Mouse (Mus musculus) CD8-positive naive resting alpha-beta T cell, adult 2 months (primary cell): ENCODE results near the gene D17H6S53E.
"Not testable (repeated sequence)": the region's sequence is repeated elsewhere in the genome, so short reads cannot be mapped to it uniquely, and the experiment has no call there.

Experiments
- DNase-seq, 2 experiments: peaks; one replicate each; pipeline ENCODE4 v3.0.0; 2022; ENCODE audit warnings: low read depth in 2 of 2, low spot score in 2 of 2

The D17H6S53E gene

DNA sequence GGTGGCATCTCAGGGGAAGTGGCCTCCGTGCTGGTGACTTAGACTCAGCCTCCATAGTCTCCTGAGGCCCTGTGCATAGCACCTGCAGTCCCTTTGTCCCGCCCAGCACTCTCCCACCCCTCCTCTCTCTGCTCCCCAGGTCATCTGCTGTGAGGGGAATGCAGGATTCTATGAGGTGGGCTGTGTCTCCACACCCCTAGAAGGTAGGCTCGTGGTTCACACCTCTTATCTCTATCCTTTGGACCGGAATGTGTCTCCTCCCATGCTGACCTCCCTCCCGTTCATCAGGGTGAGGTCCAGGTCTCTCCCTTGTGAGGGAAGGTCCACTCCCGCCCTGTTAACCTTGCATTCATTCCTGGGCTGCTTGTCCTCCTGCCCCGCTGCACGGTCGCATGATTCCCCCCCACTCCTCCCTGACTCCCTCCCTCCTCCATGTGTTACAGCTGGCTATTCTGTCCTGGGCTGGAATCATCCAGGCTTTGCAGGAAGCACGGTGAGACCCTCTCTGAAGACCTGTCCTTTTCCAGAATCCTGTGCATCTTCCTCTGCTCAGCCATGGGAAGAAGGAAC, 25.9 kb upstream of the D17H6S53E start:
- DNase-seq: no peak

DNA sequence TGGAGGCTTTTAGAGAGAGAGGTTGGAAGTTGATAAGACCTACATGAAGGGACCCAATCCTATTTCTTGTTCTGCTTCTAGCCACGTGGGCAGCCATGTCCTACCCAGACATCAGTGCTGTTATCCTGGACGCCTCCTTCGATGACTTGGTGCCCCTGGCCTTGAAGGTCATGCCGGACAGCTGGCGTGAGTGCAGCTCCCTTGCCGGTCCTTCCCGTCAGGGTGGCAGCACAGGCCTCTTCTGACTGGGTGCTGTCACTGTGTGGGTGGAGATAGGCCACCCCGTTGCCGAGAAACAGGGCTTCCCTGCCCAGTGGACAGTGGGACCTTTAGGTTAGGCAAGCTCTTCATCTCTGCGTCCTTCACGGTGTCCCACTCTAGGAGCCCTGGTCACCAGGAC, 25.0 kb upstream of the D17H6S53E start:
- no peak for DNase-seq

DNA sequence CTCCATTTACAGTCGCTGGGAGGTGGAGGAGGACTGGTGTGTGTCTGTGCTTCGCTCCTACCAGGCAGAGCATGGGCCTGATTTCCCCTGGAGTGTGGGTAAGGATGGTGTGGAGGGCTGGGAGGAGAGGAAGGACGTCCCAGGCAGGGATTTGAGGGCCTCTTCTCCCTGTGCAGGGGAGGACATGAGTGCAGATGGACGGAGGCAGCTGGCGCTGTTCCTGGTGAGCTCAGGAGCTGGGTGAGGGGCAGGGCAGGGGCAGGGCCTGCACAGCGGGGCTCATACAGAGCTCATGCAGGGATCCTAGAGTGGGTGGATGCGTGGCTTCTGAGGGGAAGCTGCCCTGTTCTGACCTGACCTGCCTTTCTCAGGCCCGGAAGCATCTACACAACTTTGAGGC, 23.9 kb upstream of the D17H6S53E start:
- DNase-seq: no peak

DNA sequence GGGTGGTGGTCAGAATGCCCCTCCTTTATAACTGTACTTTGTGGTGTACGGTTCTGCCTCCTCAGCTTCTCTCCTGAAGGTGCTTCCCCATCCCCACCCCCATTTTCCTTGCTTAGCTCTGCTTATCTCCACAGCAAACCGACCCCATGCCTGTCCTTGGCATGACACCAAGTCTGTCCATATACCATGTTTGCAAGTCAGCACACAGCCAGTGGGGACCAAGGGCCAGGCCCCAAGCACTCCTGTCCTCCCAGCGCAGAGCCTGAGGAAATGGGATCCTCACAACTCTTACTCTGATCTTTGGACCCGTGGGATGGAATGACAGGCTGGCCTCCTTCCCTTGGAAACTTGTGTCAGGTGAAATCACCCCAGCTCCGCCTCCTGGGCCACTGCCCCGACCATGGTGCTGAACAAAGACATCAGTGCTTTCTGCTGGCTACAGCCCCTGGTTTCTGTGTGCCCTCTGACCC, 22.9 kb upstream of the D17H6S53E start:
- DNase-seq: no peak

DNA sequence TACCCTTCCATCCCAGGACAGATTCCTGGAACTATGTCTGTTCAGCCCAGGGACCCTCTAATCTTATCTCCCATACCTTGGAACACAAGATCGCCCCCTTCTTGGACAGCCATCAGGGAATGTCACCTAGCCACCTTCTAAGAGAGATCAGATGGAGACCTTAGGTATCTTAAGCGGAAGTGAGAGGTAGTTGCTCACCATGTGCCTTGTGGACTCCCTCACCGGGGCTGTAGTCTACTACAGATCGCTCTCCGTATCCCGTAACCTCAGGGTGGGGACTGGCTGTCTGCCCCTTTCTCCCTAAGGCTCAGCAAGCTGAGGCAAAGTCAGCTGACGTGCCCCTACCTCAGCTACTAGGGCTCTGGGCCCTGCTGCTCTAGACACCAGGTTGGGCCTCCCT, 22.1 kb upstream of the D17H6S53E start:
- no peak for DNase-seq

DNA sequence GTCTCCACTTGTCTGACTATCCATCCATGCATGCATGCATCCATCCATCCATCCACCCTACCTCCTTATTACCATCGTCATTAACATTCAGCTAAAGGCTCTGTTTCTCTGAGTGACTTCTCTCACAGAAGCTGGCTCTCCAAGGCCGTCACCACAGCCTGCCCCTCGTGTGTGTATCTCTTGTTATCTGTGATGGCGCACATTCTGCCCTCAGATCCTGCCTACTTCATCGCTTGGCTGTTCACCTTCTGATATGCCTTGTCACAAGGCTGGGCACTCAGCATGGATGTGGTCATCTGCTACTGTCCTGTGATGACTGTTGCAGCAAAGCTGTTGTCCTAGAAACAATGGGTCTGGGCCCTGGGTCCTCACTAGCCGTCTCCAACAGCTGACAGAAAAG, 21.4 kb upstream of the D17H6S53E start:
- DNase-seq: no peak

DNA sequence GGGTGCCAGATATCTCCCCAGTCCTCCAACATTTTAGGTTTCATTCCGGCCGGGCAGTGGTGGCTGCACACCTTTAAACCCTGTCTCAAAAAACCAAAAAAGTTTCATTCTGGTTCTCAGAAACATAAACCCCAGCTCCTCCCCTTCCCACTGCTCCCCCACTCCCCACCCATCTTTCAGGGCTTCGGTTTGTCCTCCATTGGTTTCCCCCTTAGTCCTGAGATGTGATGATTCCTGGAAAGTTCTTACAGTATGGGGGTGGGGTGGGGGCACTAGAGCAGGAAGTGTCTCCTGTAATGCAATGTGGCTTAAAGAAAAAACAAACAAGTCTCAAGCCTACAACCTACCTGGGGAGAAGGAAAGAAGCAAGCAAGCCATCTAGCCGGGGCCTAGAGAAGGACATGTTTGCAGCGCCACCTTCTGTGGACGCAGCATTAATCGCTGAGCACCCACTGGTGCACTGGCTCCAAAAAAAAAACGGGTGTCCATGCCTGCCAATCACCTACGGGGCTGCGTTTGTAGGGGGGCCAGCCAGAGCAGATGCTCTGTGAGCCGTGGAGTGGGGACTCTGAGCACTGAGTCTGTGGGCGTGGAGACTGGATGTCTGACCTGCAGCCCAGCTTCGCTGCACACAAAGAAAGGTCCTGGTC, 20.3 kb upstream of the D17H6S53E start:
- no peak for DNase-seq

DNA sequence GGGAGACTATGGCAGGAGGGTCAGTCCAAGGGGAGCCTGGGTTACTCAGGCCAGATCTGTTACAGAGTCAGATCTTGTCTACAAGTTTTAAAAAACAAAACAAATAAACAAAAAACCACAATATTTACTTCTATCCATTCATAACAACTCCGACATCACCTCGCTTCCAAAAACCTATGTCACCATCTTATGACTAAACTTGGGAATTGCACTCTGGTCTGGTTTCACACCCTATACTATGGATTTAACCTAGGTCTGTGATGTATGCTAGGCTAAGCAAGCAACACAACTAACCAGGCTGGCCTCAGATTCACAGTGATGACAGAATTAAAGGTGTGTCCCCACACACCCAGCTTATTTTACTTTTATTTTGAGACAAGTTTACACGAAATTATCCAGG, 19.7 kb upstream of the D17H6S53E start:
- DNase-seq: no peak

DNA sequence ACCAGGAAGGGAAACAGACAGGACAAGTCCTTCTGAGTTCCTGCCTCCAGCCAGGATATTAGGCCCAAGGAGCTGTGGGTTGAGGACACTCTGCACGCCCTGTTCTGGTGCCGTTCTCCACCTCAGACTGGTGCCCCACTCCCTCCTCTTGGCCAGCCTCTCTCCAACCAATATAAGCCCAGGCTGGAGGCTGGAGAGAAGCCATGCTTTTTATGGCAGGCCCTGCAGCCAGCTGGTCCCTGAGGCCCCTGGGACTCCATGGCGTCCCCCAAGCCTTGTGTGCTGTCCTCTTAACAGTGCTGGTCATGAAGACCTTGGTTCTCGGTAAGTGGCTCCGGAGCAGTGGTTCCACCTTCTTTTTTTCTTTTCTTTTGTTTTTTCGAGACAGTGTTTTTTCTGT, 18.1 kb upstream of the D17H6S53E start, which contains the start of gene Ly6g5c:
Gene Ly6g5c (plus strand): TSS at position 183 of the 400 bp plus-strand sequence.
- DNase-seq: no peak

DNA sequence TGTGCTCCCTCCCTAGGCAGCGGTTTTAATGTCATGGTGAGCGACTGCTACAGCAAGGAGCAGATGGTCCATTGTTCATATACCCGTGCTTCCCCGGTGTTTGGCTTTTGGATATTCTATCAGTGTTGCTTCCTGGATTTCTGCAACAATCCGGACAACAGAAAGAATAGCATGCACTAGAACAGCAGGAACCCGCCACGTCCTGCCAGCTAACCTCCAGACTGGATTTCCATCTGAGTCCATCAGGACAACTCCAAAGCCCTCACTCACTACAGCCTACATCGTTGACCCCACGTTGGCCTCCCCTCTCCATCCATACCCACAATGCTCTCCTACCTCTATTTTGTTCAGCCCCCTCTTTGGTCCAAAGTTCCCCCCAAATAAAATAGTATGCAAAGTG, 14.4 kb upstream of the D17H6S53E start:
- DNase-seq: no peak

DNA sequence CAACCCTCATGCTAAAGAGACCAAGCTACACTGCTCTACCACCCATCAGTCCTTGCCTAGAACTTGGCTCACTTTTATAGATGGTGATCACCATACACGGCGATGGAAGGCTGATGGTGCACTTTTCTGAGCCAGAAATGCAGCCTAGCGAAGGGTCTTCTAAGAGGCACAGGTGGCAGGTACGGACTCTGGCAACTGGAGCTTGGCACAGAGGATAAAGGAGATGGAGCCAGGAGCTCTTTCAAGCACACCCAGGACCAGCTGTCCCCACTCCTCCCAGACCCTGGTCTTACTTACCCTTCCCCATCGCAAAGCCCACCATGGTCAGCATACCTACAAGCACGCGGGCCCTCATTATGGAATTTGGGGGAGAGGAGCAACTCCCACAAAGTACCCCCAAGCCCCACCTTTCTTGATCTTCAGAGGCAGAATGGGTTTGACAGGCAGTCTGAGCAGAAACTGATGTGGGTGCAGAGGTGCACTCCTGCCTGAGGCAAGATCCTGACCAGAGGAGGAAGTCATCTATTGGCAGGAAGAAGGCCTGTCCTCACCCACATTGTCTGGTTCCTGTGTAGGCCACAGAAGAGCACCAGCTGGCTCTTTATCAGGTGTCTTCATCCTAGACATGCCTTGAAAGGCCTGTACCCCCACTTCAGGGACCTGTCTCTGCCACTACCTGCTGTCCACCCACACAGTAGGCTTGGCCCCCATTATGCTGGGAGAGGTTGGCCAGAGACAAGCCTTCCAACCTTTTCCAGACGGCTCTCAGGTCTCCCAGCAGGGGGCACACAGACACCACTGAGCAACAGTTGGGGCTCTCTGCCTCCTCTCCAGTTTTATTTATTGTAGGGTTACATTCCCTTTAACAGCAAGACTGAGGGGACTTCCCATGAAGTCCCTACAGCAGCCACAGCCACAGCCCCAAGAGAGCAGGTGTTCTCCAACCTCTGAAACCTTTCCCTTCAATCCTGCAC, 10.8 kb upstream of the D17H6S53E start, which contains the start of gene Ly6g5b:
Gene Ly6g5b (minus strand): TSS at position 383 of the 974 bp plus-strand sequence.
- peak; percentile 43 to 59 for DNase-seq

DNA sequence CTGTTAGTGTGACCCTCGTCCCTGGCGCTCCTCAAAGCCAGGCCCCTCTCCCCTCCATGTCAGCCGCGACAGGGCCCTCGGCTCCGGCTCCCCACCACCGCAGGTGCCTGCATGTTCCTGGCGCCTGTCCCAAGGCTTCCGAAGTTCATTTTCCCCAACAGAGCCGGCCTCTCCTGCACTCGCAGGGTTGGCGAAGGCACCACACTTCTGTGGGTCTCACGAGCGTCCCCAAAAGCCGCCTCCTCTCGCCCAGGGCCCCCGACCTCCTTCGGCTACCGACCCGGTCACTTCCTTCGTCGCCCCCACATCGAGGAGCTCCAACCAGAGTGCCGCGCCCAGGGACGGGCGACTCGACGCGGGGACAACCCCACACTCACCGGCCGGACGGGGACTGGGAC, 5.4 kb upstream of the D17H6S53E start:
- DNase-seq: no peak

DNA sequence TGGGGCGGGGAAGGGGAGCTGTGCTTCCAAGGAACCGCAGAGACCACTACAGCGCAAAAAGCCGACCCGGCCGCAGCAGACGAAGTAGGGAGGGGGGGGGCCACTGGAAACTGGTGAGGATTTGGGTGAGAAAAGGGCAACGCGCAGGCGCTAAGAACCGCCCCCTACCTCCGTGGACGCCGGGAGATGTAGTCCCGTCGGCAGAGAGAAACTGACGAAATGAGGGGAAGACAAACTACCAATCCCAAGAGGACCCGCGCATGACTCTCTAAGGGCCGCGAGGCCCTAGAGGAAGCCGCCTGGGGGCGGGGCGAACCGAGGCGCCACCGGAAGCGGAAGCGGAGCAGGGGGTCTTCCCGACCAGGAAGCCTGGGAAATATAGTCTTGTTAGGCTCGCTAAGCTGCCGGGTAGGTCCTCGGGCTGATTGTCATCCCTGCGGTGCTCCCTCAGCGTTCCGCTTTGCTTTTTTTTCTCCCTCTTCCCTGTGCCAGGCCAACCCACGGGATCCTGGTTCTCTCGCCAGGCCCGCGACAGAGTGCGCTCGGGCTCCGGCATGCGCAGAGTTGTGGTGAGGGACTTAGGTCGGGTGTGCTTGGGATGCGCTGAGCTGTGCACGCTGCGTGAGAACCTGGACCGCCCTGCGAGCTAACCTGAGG, 4.9 kb upstream of the D17H6S53E start, which contains the start of gene Gpank1:
Gene Gpank1 (plus strand): TSS at position 313 of the 657 bp plus-strand sequence.
- DNase-seq: peak; percentile 94 to 96

DNA sequence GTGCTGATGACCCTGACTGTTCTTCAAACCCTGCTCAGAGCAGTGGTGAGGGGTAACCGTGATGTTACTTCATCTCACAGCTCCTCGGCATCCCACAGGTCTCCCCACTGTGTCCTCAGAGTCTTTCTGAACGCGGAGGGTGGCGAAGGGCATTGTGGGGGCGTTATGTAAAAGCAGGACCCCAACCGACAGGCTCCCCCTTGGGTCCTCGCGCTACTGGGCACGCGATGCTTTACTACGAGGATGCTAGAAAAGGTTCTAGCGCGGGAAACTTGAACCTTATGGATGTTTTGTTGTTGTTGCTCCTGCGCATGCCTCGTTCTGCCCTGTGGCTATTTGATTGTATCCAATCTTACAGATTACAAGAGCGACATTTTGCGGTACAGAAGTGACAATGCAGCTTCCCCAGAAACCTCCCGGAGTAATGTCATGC, 4.3 kb upstream of the D17H6S53E start, which contains the start of gene Csnk2b:
Gene Csnk2b (minus strand): TSS at position 183 of the 433 bp plus-strand sequence.
- DNase-seq: peak; percentile 35 to 52

DNA sequence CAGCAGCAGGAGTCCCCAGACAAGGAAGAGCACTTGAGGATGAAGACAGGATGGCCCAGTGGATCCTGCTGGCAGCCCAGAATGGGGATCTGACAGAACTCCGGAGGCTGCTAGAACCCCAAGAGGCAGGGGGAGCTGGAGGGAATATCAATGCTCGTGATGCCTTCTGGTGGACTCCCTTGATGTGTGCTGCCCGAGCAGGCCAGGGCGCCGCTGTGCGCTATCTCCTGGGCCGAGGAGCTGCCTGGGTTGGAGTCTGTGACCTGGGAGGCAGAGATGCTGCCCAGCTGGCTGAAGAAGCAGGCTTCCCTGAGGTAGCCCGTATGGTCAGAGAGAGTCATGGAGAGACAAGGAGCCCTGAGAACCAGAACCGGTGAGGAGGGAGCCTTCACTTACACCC, 2.9 kb upstream of the D17H6S53E start:
- DNase-seq: not testable (repeated sequence)

DNA sequence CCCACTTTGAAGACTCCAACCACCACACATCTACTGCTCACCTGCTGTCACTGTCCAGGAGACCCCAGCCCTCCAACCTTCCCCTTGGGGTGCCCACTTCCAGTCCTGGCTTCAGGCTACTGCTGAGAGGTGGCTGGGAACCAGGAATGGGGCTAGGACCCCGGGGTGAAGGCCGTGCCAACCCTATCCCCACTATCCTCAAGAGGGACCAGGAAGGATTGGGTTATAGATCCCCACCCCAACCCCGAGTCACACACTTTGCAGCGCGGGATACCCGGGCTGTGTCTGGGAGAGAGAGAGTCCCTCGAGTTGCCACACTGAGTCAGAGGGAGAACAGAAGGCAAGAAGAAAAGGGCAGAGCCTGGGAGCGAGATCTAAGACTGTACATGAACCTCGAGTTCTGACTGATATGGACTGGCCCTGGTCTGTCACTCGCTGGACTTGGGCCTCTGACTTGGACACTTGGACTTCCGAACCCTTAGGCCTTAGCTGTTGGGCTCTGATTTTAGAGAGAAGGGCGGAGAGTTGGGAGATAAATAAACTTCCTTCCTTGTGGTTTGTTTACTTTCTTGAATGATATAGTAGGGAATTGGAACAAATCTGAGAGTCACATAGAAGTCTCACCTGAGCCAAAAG, 1.8 kb upstream of the D17H6S53E start:
- DNase-seq: not testable (repeated sequence)

DNA sequence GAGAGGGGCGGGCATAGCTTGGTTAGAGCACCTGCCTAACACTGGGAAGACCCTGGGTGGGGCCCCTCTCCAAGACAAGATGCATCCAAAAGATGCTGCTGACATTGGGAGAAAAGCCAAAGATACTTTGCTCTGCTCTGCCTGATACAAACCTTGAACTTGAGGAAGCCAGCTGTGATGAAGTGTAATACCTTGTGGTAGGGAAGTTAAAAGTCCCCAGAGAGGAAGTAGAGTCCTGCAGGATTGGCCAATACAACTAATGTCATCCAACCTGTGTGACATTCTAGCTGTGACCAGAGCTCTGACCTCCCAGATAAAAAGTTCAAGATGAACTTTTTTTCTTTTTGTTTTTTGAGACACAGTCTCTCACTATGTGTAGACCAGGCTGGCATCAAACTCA, 1.1 kb upstream of the D17H6S53E start:
- DNase-seq: no peak

DNA sequence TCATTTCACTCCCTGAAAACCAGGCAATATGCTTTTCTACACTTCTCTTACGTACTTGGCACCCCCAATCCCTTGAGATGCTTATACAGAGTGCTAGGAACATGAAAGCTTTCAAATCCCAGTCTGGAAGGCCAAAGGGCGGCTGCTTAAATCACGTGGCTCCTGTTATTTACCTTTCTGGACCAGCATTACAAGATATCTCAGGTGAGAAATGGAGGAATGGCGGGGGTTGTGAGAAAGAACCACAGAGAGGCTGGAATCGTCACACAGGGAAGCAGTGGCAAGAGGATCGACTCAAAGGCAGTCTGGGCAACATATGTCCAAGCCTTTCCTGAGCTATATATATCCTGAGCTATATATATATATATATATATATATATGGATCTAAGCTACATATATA, 595 bp upstream of the D17H6S53E start:
- DNase-seq: no peak

DNA sequence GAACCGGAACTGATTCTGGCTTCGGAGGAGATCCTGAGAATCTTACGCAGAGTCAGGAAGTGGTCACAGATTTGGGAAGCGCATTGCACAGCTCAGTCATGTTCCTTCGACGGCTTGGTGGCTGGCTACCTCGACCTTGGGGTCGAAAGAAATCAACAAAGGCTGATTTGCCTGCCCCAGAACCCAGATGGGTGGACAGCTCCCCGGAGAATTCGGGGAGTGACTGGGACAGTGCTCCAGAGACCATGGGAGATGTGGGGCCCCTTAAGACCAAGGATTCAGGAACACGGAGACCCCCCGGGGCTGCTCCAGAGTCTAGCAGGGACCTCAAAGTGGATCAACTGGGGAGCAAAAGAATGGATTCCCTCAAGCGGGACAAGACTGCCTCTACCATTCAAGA, 844 bp downstream of the D17H6S53E start:
- no peak for DNase-seq

DNA sequence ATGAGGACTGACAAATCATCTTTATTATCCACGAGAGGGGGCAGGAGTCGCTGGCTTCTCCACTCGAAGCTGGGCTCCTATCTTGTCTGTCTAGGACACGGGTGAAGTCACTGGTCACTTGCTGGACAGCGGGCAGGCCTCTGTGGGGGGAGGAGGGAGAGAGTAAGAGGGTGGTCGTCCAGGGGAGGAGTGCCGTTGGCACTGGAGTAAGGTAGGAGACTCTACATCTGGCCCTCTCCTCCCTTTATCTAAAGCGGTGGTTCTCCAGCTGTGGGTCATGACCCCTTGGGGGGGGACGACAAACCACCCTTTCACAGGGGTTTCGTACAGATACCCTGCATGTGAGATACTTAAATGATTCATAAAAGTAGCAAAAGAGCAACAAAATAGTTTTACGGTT, 2.8 kb downstream of the D17H6S53E start:
- no peak for DNase-seq
